In genomic region chr12:17387332-17388135, GRCm38 (mm10) we compare ENCODE assay signal across 14 mouse cellular contexts. TPM values are rescaled to one million over a fixed set of nuclear protein-coding genes. Genes with fewer than 3 reads are reported as not detected.
DNase-seq lines count a peak whose midpoint lies in the region; ATAC-seq and TF ChIP-seq lines count a peak whose summit lies in the region.
"Had no signal": no experiment of that assay in that cellular context is flagged by ENCODE, and none has a peak within 500 bp of the region (broad histone marks: within the 10 kb centered on the region; RNA-seq: fewer than 3 reads in every experiment).

No protein-coding gene starts in this region.

- H3K27ac ChIP-seq in limb, embryonic 14.5 days (replicated peaks; ENCODE audit: low read depth, low read length) = no peak overlapping the region
- no peak overlapping the region for H3K27ac ChIP-seq in limb, embryonic 10.5 days
- H3K27ac ChIP-seq: hindbrain, embryonic 15.5 days; liver, embryonic 12.5 days; midbrain, embryonic 13.5 days had no signal

- no peak overlapping the region for H3K9ac ChIP-seq in limb, embryonic 14.5 days (ENCODE audit: low read depth, low read length, severe bottlenecking)
- H3K9ac ChIP-seq: hindbrain, embryonic 15.5 days; liver, embryonic 12.5 days; midbrain, embryonic 13.5 days had no signal

- H3K4me2 ChIP-seq in limb, embryonic 14.5 days (replicated peaks; ENCODE audit: low read depth, low read length, severe bottlenecking) = no peak overlapping the region
- H3K4me2 ChIP-seq: hindbrain, embryonic 15.5 days; liver, embryonic 12.5 days; midbrain, embryonic 13.5 days had no signal

- H3K4me3 ChIP-seq in limb, embryonic 14.5 days (replicated peaks; ENCODE audit: low read length) = no peak overlapping the region
- H3K4me3 ChIP-seq in limb, embryonic 10.5 days = no peak overlapping the region
- H3K4me3 ChIP-seq: hindbrain, embryonic 15.5 days; liver, embryonic 12.5 days; midbrain, embryonic 13.5 days had no signal

- H3K27me3 ChIP-seq in limb, embryonic 14.5 days (ENCODE audit: control insufficient read depth, insufficient read depth, low read length) = no peaks in the 10 kb centered on the region
- H3K27me3 ChIP-seq in limb, embryonic 10.5 days (ENCODE audit: low read depth, poor library complexity, severe bottlenecking) = no peaks in the 10 kb centered on the region
- H3K27me3 ChIP-seq: hindbrain, embryonic 15.5 days; liver, embryonic 12.5 days; midbrain, embryonic 13.5 days had no signal

- peaks cover 14% of the 10 kb centered on the region for H3K36me3 ChIP-seq in limb, embryonic 14.5 days (ENCODE audit: control insufficient read depth, insufficient read depth, low read length)
- peaks cover 39% of the 10 kb centered on the region for H3K36me3 ChIP-seq in limb, embryonic 10.5 days
- H3K36me3 ChIP-seq: hindbrain, embryonic 15.5 days had no signal

- H3K9me3 ChIP-seq in limb, embryonic 14.5 days (ENCODE audit: control insufficient read depth, low read length) = no peaks in the 10 kb centered on the region
- H3K9me3 ChIP-seq in limb, embryonic 10.5 days (replicated peaks) = no peaks in the 10 kb centered on the region
- H3K9me3 ChIP-seq: hindbrain, embryonic 15.5 days; liver, embryonic 12.5 days; midbrain, embryonic 13.5 days had no signal

- DNase-seq in embryo, embryonic 10.5 days (ENCODE audit: low spot score) = peak; percentile 10
- DNase-seq in embryo, embryonic 9.5 days (ENCODE audit: extremely low spot score) = no peak
- DNase-seq in limb, embryonic 14.5 days (ENCODE audit: low spot score) = peak; percentile 18
- DNase-seq in limb, embryonic 10.5 days (ENCODE audit: low spot score) = no peak
- peak; percentile 14 for DNase-seq in hindlimb bud, embryonic 11.5 days (ENCODE audit: extremely low spot score, low read depth, low spot score)
- no peak for DNase-seq in frontal cortex, postnatal 14 days (ENCODE audit: low spot score in 2 of 2)
- DNase-seq in ovary, postnatal 10 days (ENCODE audit: low spot score) = no peak
- DNase-seq: cerebellum, adult 9-10 months; heart, adult 18-20 months; thymus, postnatal 4 days had no signal

- no peak for ATAC-seq in limb, embryonic 14.5 days (ENCODE audit: low FRiP score, low read depth)
- ATAC-seq: liver, embryonic 12.5 days; midbrain, embryonic 13.5 days had no signal

- no peaks in the 10 kb centered on the region for H3K4me1 ChIP-seq in limb, embryonic 14.5 days (ENCODE audit: control insufficient read depth, insufficient read depth, low read length)
- H3K4me1 ChIP-seq in limb, embryonic 10.5 days = no peaks in the 10 kb centered on the region
- H3K4me1 ChIP-seq: hindbrain, embryonic 15.5 days; midbrain, embryonic 13.5 days had no signal

- no peak for TF ChIP-seq POLR2A in limb, embryonic 14.5 days (IDR thresholded peaks at IDR 0.05; ENCODE audit: borderline replicate concordance, extremely low read depth, insufficient read depth, insufficient read length)

- WGBS in limb, embryonic 14.5 days = 60% methylated on average over 12 of the region's 12 CpGs
- WGBS in limb, embryonic 10.5 days = 71% methylated on average over 12 of the region's 12 CpGs

RNA-seq across cellular contexts. Expression of gene Nol10, which starts 39.3 kb away (rescaled TPM):
- polyA plus RNA-seq in limb, embryonic 14.5 days (2012; rRNA removed) = 13.6 and 17.3 TPM in 2 replicates
- 18.0 and 19.1 TPM in 2 replicates for polyA plus RNA-seq in limb, embryonic 14.5 days (2014; fragmentation: Nextera tagmentation; extraction: Ambion mirVana)
- polyA plus RNA-seq in limb, embryonic 10.5 days (2016; fragmentation: Nextera tagmentation; extraction: Ambion mirVana) = 39.7 and 46.9 TPM in 2 replicates

RNA-seq across cellular contexts. Expression of gene Atp6v1c2, which starts 58.4 kb away (rescaled TPM):
- 0.09 TPM in 2 replicates for polyA plus RNA-seq in limb, embryonic 14.5 days (2012; rRNA removed)
- 0.19 TPM in 1 of 2 replicates, not detected in the other for polyA plus RNA-seq in limb, embryonic 14.5 days (2014; fragmentation: Nextera tagmentation; extraction: Ambion mirVana)
- polyA plus RNA-seq in limb, embryonic 10.5 days (2016; fragmentation: Nextera tagmentation; extraction: Ambion mirVana) = 0.36 and 0.49 TPM in 2 replicates
- polyA plus RNA-seq: small intestine, adult 2 months had no signal

Comparison
In these comparisons a context has a peak if more than half of its experiments do, and no peak if none do; other contexts are left out.
1. DNase-seq: peak in embryo, embryonic 10.5 days (single experiment), limb, embryonic 14.5 days (single experiment) and hindlimb bud, embryonic 11.5 days (single experiment); none in embryo, embryonic 9.5 days (single experiment), limb, embryonic 10.5 days (single experiment), frontal cortex, postnatal 14 days (0 of 2) and ovary, postnatal 10 days (single experiment).